Mouse (Mus musculus) liver, embryonic 16.5 days (tissue): ENCODE results near the gene Fry. TPM values are rescaled to one million over a fixed set of nuclear protein-coding genes. Genes with fewer than 3 reads are reported as not detected.

Experiments used
- ATAC-seq: fragments of 200-750 bp; cut with Nextera tagmentation; 2 replicates; pipeline ENCODE4 v1.8.0; 2017; ENCODE audit warnings: low read depth, mild to moderate bottlenecking, moderate number of reproducible peaks, moderate library complexity
- H3K27ac ChIP-seq: fragments of 300-500 bp; sonication (generic); 2 replicates; pipeline ENCODE4 v1.5.1; 2014; ENCODE audit warnings: mild to moderate bottlenecking, low read length
- H3K27me3 ChIP-seq: fragments of 300-500 bp; sonication (generic); 2 replicates; pipeline ENCODE4 v1.6.1; 2014; ENCODE audit warnings: low read depth, low read length, mixed read lengths; ENCODE audit not compliant: control insufficient read depth, insufficient read depth
- H3K36me3 ChIP-seq: fragments of 300-500 bp; sonication (generic); 2 replicates; pipeline ENCODE4 v1.6.1; 2014; ENCODE audit warnings: mild to moderate bottlenecking; ENCODE audit not compliant: control insufficient read depth, insufficient read depth
- H3K4me1 ChIP-seq: fragments of 300-500 bp; sonication (generic); 2 replicates; pipeline ENCODE4 v1.6.1; 2014; ENCODE audit warnings: low read depth, low read length, mixed read lengths; ENCODE audit not compliant: control insufficient read depth
- H3K4me2 ChIP-seq: fragments of 300-500 bp; sonication (generic); 2 replicates; pipeline ENCODE4 v1.6.1; 2014; ENCODE audit warnings: low read depth, low read length, mixed read lengths
- H3K4me3 ChIP-seq: fragments of 300-500 bp; sonication (generic); 2 replicates; pipeline ENCODE4 v1.5.1; 2014; ENCODE audit warnings: low read depth, mild to moderate bottlenecking, low read length
- H3K9ac ChIP-seq: fragments of 300-500 bp; sonication (generic); 2 replicates; pipeline ENCODE4 v1.6.1; 2014; ENCODE audit warnings: low read depth, low read length
- H3K9me3 ChIP-seq: fragments of 300-500 bp; sonication (generic); replicated peaks from 2 replicates; pipeline ENCODE4 v1.6.1; 2016; ENCODE audit warnings: low read length; ENCODE audit not compliant: control insufficient read depth
- WGBS: fragments of 180-500 bp; shearing (Covaris S2); extraction: QIAGEN DNeasy Blood & Tissue Kit; methylation state at CpG from one replicate; pipeline ENCODE4 v1.1.7; 2014; ENCODE audit not compliant: insufficient replicate concordance; 5-methylcytosine and 5-hydroxymethylcytosine counted together
- polyA plus RNA-seq: library from polyadenylated mRNA; unstranded; fragments of >200 nt; fragmentation: Nextera tagmentation; extraction: Ambion mirVana; gene quantifications from 2 replicates; pipeline ENCODE4 v1.2.1, GENCODE M21; 2015

Fry gene
- polyA plus RNA-seq, 1 experiment from 2014 or later = 2.7 TPM

- no peak for ATAC-seq
- Histone ChIP-seq H3K9me3 (no peaks in the 10 kb centered on the region), H3K36me3 (no peaks in the 10 kb centered on the region), H3K4me3 (no peak overlapping the region), H3K27me3 (no peaks in the 10 kb centered on the region), H3K27ac (no peak overlapping the region), H3K4me2 (no peak overlapping the region), H3K9ac (no peak overlapping the region), H3K4me1 (no peaks in the 10 kb centered on the region)
- WGBS = 55% methylated on average over 8 of the region's 8 CpGs
These were observed 256.5 kb downstream of the Fry start for GRCm38 (mm10) chr5:150374778-150375559.

DNA sequence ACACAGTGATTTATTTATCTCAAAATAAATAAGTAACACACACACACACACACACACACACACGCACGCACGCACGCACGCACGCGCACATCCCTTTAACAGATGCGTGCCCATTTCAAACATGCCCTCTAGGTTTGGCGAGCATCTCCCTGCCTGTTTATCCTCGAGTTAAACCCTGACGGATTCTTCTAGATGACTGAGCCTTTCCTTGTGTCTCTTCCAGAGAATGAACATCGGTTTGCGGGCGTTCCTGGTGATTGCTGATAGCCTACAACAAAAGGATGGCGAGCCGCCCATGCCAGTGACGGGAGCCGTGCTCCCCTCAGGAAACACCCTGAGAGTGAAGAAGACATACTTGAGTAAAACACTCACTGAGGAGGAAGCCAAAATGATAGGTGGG lies 260.1 kb downstream of the Fry start:
- Histone ChIP-seq H3K4me2 (no peak overlapping the region), H3K9ac (no peak overlapping the region), H3K4me1 (no peaks in the 10 kb centered on the region), H3K9me3 (no peaks in the 10 kb centered on the region), H3K4me3 (no peak overlapping the region), H3K27me3 (no peaks in the 10 kb centered on the region), H3K36me3 (no peaks in the 10 kb centered on the region), H3K27ac (no peak overlapping the region)
- 70% methylated on average over 18 of the region's 18 CpGs for WGBS
- ATAC-seq = no peak

- no peak for ATAC-seq
- Histone ChIP-seq H3K27ac (no peak overlapping the region), H3K4me1 (no peaks in the 10 kb centered on the region), H3K9me3 (no peaks in the 10 kb centered on the region), H3K9ac (no peak overlapping the region), H3K4me3 (no peak overlapping the region), H3K4me2 (no peak overlapping the region), H3K27me3 (no peaks in the 10 kb centered on the region), H3K36me3 (no peaks in the 10 kb centered on the region)
- WGBS = 51% methylated on average over 10 of the region's 10 CpGs
These were observed 262.3 kb downstream of the Fry start for GRCm38 (mm10) chr5:150380767-150381166.

DNA sequence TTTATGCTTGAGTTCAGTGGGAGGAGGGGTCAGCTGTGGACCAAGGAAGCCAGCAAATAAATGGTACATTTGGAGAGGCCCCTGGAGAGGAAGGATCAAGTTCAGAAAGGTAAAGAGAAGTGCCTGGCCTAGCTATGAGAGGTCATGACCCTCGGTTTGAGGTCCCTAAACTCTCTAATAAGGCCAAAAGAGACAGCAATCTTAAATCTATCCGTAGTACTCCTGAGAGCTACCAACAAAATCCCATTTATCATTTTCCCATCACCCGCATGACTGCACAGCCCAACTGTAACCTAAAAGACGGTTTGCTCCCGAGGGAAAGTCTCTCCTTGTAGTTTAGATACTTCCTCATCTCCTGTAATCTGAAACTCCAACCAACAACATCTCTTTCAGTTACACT lies 264.0 kb downstream of the Fry start:
- Histone ChIP-seq H3K4me2 (no peak overlapping the region), H3K4me3 (no peak overlapping the region), H3K9me3 (no peaks in the 10 kb centered on the region), H3K27ac (no peak overlapping the region), H3K36me3 (no peaks in the 10 kb centered on the region), H3K4me1 (no peaks in the 10 kb centered on the region), H3K27me3 (no peaks in the 10 kb centered on the region), H3K9ac (no peak overlapping the region)
- no peak for ATAC-seq
- 59% methylated on average over 5 of the region's 5 CpGs for whole genome bisulfite sequencing

DNA sequence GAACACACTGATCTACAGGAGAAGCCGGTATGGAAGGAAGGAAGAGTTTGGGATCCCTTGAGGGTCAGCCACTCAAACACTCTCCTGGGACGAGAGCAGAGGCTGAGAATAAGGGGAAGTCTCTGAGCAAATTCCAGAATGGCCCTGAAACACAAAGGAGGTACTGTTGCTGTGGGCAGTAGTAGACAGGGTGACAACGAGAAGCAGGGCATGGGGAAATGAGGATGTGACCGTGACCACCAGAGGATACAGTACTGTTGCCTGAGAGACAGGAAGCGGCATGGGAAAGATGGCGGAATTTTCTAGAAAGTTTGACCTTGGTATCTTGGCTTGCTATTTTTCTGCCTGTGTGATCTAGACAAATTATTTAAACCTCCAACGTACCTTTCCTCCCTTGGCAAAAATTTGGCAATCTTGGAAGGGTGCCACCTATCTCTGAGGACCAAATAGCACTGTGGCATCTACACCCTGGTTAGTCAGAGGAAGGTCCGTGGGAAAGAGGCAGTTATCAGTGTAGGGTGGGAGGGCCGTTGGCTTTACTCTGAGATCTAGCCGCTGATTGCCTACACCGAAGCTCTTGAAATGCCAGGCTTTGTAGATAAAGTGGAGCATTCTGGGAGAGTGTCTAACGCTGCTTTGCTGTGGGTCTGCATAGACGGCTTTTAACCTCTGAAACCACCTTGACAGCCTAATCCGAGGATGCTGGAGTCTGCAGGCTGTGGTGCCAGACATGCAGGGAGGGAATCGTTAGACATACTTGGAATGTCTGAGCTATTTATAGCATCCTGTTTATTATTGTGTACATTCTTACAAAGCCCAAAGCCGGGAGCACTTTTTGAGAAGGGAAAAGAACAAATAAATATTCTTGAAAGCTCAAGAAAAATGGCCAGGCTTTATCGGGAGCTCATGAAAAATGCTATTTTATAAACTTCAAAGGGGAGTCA lies 266.1 kb downstream of the Fry start:
- Histone ChIP-seq H3K4me1 (no peaks in the 10 kb centered on the region; the same call in 1 of the 2 replicates), H3K4me3 (no peak overlapping the region), H3K9me3 (no peaks in the 10 kb centered on the region), H3K36me3 (no peaks in the 10 kb centered on the region), H3K9ac (no peak overlapping the region), H3K27ac (no peak overlapping the region), H3K4me2 (no peak overlapping the region), H3K27me3 (no peaks in the 10 kb centered on the region)
- peak; percentile 40; the same call in 1 of the 2 replicates for ATAC-seq
- 33% methylated on average over 17 of the region's 17 CpGs for WGBS

- ATAC-seq = no peak
- Histone ChIP-seq H3K27ac (no peak overlapping the region), H3K4me2 (no peak overlapping the region), H3K36me3 (no peaks in the 10 kb centered on the region), H3K27me3 (no peaks in the 10 kb centered on the region), H3K9ac (no peak overlapping the region), H3K4me3 (no peak overlapping the region), H3K4me1 (no peaks in the 10 kb centered on the region; the same call in 1 of the 2 replicates), H3K9me3 (no peaks in the 10 kb centered on the region)
- WGBS = 56% methylated on average over 7 of the region's 7 CpGs
These were observed 266.8 kb downstream of the Fry start for GRCm38 (mm10) chr5:150385224-150385623.

DNA sequence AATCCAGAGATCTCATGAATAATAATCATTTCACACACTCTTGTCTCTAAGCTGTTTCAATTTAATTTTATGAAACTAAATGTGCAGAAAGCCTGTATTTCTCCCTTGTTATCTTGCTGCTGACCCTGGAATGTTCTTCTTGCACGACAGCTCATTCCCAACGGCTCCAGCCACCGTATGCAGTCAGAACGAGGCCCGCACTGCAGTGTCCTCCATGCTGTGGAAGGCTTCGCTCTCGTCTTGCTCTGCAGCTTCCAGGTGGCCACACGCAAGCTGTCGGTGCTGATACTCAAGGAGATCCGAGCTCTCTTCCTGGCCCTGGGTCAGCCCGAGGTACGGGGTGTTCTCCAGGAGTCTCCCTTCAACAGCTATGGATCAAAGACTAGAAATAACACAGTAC lies 270.2 kb downstream of the Fry start:
- H3K36me3 ChIP-seq = no peaks in the 10 kb centered on the region
- H3K9ac ChIP-seq = no peak overlapping the region
- H3K4me2 ChIP-seq = no peak overlapping the region
- H3K27ac ChIP-seq = no peak overlapping the region
- H3K4me3 ChIP-seq = no peak overlapping the region
- H3K9me3 ChIP-seq = no peaks in the 10 kb centered on the region
- no peaks in the 10 kb centered on the region; the same call in 1 of the 2 replicates for H3K4me1 ChIP-seq
- no peak for ATAC-seq
- 79% methylated on average over 12 of the region's 12 CpGs for WGBS
- no peaks in the 10 kb centered on the region for H3K27me3 ChIP-seq

GRCm38 (mm10) chr5:150389589-150390377 lies 271.3 kb downstream of the Fry start:
- Histone ChIP-seq H3K36me3 (peaks cover 6% of the 10 kb centered on the region), H3K4me2 (peak overlapping the region; percentile 21), H3K9ac (no peak overlapping the region), H3K4me3 (no peak overlapping the region), H3K27ac (no peak overlapping the region), H3K27me3 (no peaks in the 10 kb centered on the region), H3K4me1 (no peaks in the 10 kb centered on the region; the same call in 1 of the 2 replicates), H3K9me3 (0 out of 2 replicates have a peak, but pooled peaks cover 2% of the 10 kb centered on the region)
- WGBS = 22% methylated on average over 10 of the region's 10 CpGs
- ATAC-seq = peak; percentile 83
